Mouse (Mus musculus): ENCODE measurements around the gene Rad9a.

Rad9a gene

DNA sequence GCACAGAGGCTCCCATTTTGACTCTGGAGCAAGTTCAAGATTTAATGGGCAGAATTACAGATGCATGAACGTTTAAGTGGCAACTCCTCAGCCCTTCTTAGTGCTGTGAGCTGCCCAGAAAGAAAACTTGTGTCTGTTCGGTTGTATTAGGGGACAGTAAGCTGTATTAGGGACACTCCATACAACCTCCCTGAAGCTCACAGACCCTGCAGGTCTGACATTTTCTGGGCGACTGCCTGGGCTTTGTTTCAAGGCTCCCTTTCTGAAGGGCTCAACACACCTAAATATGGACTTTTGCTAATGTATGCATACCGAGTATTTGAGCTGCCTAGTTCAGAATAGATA is 37.9 kb downstream of the Rad9a start:
- DNase-seq (ENCODE audit: low read depth), result no peak

- DNase-seq (ENCODE audit: low read depth), result peak; percentile 91
Measured at GRCm38 (mm10) chr19:4162646-4163542, 38.6 kb downstream of the Rad9a start, which contains the start of gene Rps6kb2. Gene Rps6kb2, minus strand, starts transcription at chr19:4163354.

DNA sequence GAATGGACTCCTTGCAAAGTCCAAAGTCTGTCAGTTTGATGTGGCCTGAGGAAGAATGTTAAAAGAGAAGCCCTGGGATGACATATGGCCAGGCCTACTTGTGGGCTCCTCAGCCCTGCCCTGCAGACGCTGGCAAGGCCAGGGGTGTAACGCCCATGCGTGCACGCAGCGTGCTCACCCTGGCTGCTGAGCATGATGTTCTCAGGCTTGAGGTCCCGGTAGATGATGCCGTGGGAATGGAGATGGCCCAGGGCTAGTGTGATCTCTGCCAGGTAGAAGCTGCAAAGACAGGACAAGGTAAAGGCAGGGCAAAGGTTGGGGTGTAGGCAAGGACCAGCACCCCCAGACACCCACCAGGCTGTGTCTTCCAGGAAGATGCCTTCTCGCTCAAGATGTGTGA is 42.4 kb downstream of the Rad9a start:
- DNase-seq (ENCODE audit: low read depth), result no peak

DNA sequence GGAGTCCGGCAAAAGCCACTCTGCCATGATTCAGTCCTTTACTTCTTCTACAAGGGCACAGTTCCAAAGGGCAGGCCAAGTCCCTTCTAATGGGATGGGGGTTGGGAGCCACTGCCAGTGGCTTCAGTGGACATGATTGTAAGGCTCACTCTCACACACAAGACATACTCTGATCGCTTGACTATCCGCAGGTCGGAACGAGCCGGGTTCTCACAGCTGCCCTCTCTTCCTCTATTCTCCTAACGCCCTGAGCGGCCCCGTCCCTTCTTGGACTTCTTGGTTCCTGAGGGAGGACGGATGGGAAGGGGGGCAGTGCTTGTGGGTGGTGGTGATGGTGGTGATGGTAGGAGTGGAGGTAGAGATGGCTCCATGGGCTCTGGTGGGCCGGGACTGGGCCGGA is 44.7 kb downstream of the Rad9a start:
- DNase-seq (ENCODE audit: low read depth), result no peak

- no peak for DNase-seq (ENCODE audit: low read depth)
Measured at GRCm38 (mm10) chr19:4156073-4156579, 45.3 kb downstream of the Rad9a start.

DNA sequence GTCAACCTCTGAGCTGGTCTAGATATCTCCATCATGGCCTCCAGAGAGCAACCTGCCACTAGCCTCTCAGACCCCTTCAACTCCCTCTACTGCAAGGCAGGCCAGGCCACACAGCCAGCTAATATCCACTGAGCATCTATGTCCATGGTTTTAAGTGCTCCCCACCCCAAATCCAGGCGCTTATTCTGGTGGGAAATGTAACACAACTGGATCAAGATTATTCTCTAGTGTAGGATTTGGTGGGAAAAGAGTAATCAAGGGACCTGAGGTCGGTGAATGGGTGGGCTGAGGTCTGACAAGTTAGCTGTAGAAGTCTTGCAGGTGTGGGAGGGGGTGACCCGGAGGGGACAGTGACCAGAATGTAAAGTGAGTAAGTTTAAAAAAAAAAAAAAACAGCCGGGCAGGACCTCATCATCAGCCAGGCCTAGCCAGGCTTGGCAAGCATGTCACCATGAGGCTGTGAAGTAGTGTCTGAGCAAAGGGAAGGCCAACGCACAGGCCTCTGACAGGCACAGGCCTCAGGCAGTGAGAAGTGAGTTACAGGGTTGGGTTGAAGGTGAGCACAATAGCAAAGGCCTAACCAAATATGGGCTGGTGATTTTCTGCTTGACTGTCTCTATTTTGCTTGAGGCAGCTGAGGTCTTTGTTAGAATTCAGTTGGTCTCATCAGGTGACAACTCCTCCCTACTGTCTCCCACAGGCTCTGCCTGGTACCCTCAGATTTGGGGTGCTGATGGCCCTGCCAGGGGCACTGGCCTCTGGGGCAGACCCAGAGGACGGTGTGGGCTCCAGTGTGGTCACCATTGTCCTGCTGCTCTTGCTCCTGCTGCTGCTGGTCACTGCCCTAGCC is 46.0 kb downstream of the Rad9a start:
- DNase-seq (ENCODE audit: low read depth), result no peak

DNA sequence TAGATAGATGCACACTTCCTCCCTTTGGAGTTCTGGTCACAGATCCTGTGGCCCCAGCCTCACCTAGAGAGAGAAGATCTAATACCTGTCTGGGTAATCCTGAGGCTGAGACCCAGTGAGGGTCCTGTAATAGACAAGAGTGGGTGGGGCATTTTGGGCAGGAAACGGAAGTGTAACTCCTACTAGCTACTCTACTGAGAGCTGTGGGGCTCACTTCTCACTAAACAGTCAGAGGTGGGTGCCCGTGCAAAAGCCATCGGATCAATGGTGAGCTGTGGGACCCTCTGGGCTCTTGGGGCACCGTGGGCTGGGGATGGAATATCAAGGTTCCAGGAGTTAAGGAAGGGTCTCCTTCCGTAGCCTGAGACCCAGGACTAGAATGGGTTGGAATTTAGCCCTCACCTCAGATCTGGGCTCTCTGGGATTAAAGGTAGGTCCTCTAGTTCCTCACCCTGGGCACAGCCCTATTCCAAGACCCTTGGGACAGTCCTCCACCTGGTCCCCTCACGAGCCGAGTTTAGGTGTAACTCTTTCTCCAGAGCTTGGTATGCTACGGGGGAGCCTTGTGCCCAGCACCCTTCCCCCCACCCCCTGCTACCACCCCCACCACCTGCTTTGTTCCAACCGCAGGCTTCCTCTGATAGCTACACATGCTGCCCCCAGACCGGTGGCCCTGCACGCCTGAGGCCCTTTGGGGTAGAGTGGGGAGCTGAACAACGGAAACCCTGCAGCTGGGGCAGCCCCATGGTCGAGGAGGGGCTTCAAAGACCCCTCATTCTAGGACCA is 46.8 kb downstream of the Rad9a start:
- no peak for DNase-seq (ENCODE audit: low read depth)

- no peak for DNase-seq (ENCODE audit: low read depth)
Measured at GRCm38 (mm10) chr19:4153232-4153654, 48.2 kb downstream of the Rad9a start, which contains the start of gene Ptprcap. Gene Ptprcap, plus strand, starts transcription at chr19:4153604.

DNA sequence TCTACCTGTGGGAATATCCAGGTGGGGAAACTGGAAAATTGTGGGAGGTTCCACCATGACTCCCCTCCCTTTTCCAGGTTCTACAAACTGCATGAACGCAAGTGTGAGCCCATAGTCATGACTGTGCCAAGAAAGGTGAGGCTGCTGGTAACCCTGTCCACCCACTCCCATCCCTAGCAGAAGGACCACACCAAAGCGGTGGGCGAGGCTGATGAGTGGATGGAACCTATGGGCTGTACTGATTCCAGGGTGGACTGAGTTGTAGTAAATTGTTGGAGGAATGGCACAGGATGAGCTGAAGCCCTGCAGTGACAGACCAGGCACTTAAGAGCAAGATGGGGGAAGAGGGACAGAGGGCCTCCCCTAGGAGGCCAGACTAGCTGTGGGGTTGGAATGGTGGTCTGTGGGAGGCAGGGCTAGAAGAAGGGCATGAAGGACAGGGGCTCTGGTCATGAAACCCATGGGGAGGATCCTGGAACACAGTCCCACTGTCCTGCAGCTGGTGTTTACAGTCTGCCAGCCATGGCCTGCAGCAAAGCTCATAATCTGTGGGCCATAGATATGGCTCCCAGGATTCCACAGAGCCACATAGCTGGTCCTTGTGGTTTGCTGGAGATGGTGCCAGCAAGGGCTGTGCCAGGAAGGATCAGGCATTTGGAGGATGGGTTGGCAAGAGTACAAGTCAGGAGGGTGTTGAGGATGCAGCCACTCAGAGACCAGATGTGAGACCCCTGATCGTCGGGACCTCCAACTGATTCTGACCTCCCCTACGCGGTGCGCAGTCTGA is 48.8 kb downstream of the Rad9a start:
- DNase-seq (ENCODE audit: low read depth), result no peak

GRCm38 (mm10) chr19:4151898-4152297 is 49.6 kb downstream of the Rad9a start:
- no peak for DNase-seq (ENCODE audit: low read depth)

- DNase-seq (ENCODE audit: low read depth), result no peak
Measured at GRCm38 (mm10) chr19:4151488-4151860, 50.0 kb downstream of the Rad9a start.

DNA sequence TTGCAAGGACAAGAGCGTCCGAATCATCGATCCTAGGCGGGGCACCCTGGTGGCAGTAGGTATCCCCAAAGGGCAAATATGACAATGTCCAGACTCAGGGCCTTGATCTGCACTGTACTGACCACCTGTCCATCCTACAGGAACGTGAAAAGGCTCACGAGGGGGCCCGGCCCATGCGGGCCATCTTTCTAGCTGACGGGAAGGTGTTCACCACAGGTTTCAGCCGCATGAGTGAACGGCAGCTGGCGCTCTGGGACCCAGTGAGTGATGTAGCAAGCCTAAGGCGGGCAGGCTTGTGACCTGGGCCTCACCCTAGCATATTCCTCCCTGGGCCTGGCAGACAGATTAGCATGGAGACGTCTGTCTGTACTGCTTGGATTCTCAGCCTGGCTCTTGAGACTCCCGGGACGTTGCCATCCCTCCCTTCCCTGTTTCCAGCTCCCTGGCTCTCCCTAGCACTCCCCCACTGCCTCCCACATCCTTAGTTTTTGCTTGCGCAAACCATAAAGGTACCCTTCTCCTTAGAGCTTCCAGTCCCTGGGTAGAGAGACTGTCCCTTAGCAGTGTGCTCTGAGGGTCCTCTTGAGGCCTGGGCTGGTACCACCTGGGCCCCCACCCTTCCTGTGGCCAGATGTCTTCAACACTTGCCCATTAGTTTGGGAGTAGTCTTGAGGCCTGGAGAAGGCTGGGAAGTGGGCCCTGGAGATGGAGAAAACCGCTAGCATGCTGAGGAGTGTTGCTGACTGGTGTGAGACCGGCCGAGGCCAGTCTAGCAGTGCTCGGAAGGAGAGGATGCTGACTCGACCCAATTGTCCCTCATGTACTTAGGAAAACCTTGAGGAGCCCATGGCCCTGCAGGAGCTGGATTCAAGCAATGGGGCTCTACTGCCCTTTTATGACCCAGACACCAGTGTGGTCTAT is 50.6 kb downstream of the Rad9a start:
- DNase-seq (ENCODE audit: low read depth), result no peak

- DNase-seq (ENCODE audit: low read depth), result no peak
Measured at GRCm38 (mm10) chr19:4149764-4150461, 51.5 kb downstream of the Rad9a start.

- DNase-seq (ENCODE audit: low read depth), result no peak
Measured at GRCm38 (mm10) chr19:4149283-4149682, 52.2 kb downstream of the Rad9a start.

GRCm38 (mm10) chr19:4148819-4149218 is 52.6 kb downstream of the Rad9a start:
- no peak for DNase-seq (ENCODE audit: low read depth)

GRCm38 (mm10) chr19:4148491-4148806 is 53.0 kb downstream of the Rad9a start, which contains the start of gene Coro1b:
Gene Coro1b, plus strand, starts transcription at chr19:4148619.
- peak; percentile 83 for DNase-seq (ENCODE audit: low read depth)

GRCm38 (mm10) chr19:4147782-4148490 is 53.5 kb downstream of the Rad9a start:
- no peak for DNase-seq (ENCODE audit: low read depth)

GRCm38 (mm10) chr19:4147022-4147405 is 54.4 kb downstream of the Rad9a start:
- DNase-seq (ENCODE audit: low read depth), result no peak
